In the genomic region with DNA sequence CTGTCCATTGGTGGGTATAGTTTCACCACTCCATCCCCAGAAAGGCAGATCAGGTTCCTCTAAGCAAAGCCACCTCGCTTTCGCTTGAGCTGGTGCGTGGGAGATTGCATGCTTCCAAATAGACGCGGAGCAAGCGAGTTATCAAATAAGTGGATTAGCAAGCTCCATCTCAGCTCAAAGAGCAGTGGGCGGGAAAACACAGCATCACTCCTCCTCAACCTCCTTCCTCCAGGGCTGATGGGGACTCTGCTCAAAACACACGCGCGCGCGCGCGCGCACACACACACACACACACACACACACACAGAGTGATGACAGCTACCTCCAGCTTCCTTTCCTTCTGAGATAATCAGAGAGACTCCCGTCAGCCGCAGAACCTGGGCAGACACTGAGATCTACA, we compare ENCODE assay signal across 18 mouse cellular contexts. TPM values are rescaled to one million over a fixed set of nuclear protein-coding genes. Genes with fewer than 3 reads are reported as not detected.
A peak's percentile ranks its signal among the peaks of the same experiment; 100 is the strongest.
DNase-seq lines count a peak whose midpoint lies in the region; ATAC-seq lines count a peak whose summit lies in the region.
"Had no signal": no experiment of that assay in that cellular context is flagged by ENCODE, and none has a peak within 500 bp of the region (broad histone marks: within the 10 kb centered on the region; RNA-seq: fewer than 3 reads in every experiment).

No protein-coding gene starts in this region.

- peak; percentile 79 for DNase-seq in layer of hippocampus, adult 9-11 months
- DNase-seq in layer of hippocampus, postnatal 25 days (ENCODE audit: extremely low spot score in 1 of 2, low spot score in 1 of 2): no peak
- DNase-seq in brain, adult 2 months (ENCODE audit: low read depth, low spot score): peak; percentile 88
- DNase-seq in frontal cortex, adult 2 months (ENCODE audit: extremely low spot score in 1 of 2, low spot score in 1 of 2): peak; percentile 80 to 83
- DNase-seq in right cerebral cortex, adult 2 months (ENCODE audit: low spot score in 2 of 2): peak; percentile 79 to 83
- DNase-seq in adrenal gland, postnatal 14 days: no peak
- DNase-seq in urinary bladder, adult 18-20 months (ENCODE audit: low spot score in 2 of 2): no peak
- DNase-seq: cerebellum, adult 11-12 months; cerebellum, postnatal 36 days; gastrocnemius, postnatal 36 days; heart, postnatal 10 days; kidney, adult 9 months; liver; lung, adult 18-20 months; lung, postnatal 4 days; thymus, postnatal 25 days had no signal

- no peak for ATAC-seq in inflammation-experienced regulatory T-cells, adult 6 months
- ATAC-seq: forebrain, embryonic 16.5 days had no signal

RNA-seq across cellular contexts. Expression of a gene that starts 13.5 kb away (rescaled TPM):
- total RNA-seq in layer of hippocampus, postnatal 25 days (2021): 100 to 1,000 TPM in 1 of 2 experiments, 10 to 100 TPM in 1; 94.0 to 109 TPM
- 47.4 and 50.5 TPM in 2 replicates for polyA plus RNA-seq in frontal cortex, adult 2 months (2012; rRNA removed)
- total RNA-seq in adrenal gland, postnatal 14 days (2021): 20.6 and 25.2 TPM in 2 replicates
- 1 to 10 TPM; 2.7 to 3.4 (median 2.9) TPM for polyA plus RNA-seq in inflammation-experienced regulatory T-cells, adult 6 months (2017; shearing (Covaris generic))

Comparison
In these comparisons a context has a peak if more than half of its experiments do, and no peak if none do; other contexts are left out.
1. DNase-seq: peak in layer of hippocampus, adult 9-11 months (single experiment), brain, adult 2 months (single experiment), frontal cortex, adult 2 months (2 of 2) and right cerebral cortex, adult 2 months (2 of 2); none in layer of hippocampus, postnatal 25 days (0 of 2), adrenal gland, postnatal 14 days (single experiment) and urinary bladder, adult 18-20 months (0 of 2).